Mouse (Mus musculus) neural tube, embryonic 14.5 days (tissue): ENCODE results near the gene Rnf152. TPM values are rescaled to one million over a fixed set of nuclear protein-coding genes. Genes with fewer than 3 reads are reported as not detected.

Source experiments
- ATAC-seq: fragments of 200-750 bp; cut with Nextera tagmentation; 2 replicates; pipeline ENCODE4 v1.8.0; 2017; ENCODE audit warnings: low read depth, mild to moderate bottlenecking, moderate TSS enrichment, moderate library complexity
- H3K27ac ChIP-seq: fragments of 300-500 bp; sonication (generic); 2 replicates; pipeline ENCODE4 v1.5.1; 2014; ENCODE audit warnings: low read depth, mild to moderate bottlenecking, control low read depth, low read length, moderate library complexity, mixed read lengths
- H3K27me3 ChIP-seq: fragments of 300-500 bp; sonication (generic); 2 replicates; pipeline ENCODE4 v1.6.1; 2014; ENCODE audit warnings: low read length; ENCODE audit not compliant: control insufficient read depth, insufficient read depth
- H3K36me3 ChIP-seq: fragments of 300-500 bp; sonication (generic); 2 replicates; pipeline ENCODE4 v1.6.1; 2014; ENCODE audit warnings: low read length, mixed read lengths; ENCODE audit not compliant: control insufficient read depth, insufficient read depth
- H3K4me1 ChIP-seq: fragments of 300-500 bp; sonication (generic); 2 replicates; pipeline ENCODE4 v1.6.1; 2014; ENCODE audit warnings: low read length; ENCODE audit not compliant: control insufficient read depth, insufficient read depth
- H3K4me2 ChIP-seq: fragments of 300-500 bp; sonication (generic); 2 replicates; pipeline ENCODE4 v1.6.1; 2014; ENCODE audit warnings: mild to moderate bottlenecking, low read depth, low read length, control low read depth
- H3K4me3 ChIP-seq: fragments of 300-500 bp; sonication (generic); 2 replicates; pipeline ENCODE4 v1.5.1; 2014; ENCODE audit warnings: low read depth, low read length, control low read depth, mixed read lengths
- H3K9ac ChIP-seq: fragments of 300-500 bp; sonication (generic); replicated peaks from 2 replicates; pipeline ENCODE4 v1.6.1; 2014; ENCODE audit warnings: low read depth, mild to moderate bottlenecking, control low read depth, low read length, mixed read lengths
- H3K9me3 ChIP-seq: fragments of 300-500 bp; sonication (generic); 2 replicates; pipeline ENCODE4 v1.6.1; 2016; ENCODE audit warnings: low read length; ENCODE audit not compliant: control insufficient read depth
- WGBS: fragments of 180-500 bp; shearing (Covaris S2); extraction: QIAGEN DNeasy Blood & Tissue Kit; methylation state at CpG from one replicate; pipeline ENCODE4 v1.1.7; 2014; 5-methylcytosine and 5-hydroxymethylcytosine counted together
- polyA plus RNA-seq: library from polyadenylated mRNA; unstranded; fragments of >200 nt; fragmentation: Nextera tagmentation; extraction: Ambion mirVana; gene quantifications from 2 replicates; pipeline ENCODE4 v1.2.1, GENCODE M21; 2014

Gene Rnf152
- 31.0 and 37.1 TPM in 2 replicates for polyA plus RNA-seq

DNA sequence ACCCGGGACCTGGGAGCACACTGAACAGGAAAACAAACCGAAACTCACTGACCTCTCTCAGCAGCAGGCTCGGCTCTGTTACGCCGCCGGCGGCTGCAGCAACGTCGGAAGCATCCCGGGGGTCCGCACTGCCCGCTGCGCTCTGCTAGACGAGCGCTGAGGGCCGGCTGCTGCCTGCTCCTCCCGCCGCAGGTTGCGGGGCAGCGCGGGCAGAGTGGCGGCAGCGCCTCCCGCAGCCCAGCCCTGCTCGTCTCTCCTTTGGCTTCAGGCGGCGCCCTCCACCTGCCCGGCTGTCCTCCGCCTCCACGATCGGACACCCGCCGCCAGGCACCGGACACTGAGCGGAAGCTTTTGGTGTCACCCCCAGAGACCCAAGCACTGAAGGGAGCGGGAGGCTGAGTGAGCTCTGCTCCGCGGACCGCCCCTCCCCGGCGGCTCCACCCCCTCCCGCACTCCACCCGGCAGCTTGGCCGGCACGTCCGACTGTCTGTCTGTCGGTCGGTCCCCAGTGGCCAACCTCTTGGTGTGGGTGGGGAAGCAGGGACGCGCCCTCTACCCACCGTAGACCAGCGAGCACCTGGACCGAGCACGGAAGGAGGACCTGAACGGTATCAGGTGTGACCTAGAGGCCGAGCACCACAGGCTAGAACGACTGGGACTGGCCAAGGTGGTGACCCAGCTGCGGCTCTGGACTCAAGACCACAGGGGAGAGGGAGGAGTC is at the start of gene Rnf152:
Rnf152 (minus strand) TSS at position 420 of the 721 bp plus-strand sequence.
- H3K27me3 ChIP-seq: no peaks in the 10 kb centered on the region
- peak within 1 kb of the TSS; percentile 73 for H3K4me2 ChIP-seq
- WGBS: 1% methylated on average over 57 of the region's 58 CpGs
- H3K4me3 ChIP-seq: peak within 1 kb of the TSS; percentile 84
- H3K9ac ChIP-seq: peak within 1 kb of the TSS; percentile 79
- peak within 1 kb of the TSS; percentile 83 for H3K27ac ChIP-seq
- no peaks in the 10 kb centered on the region for H3K36me3 ChIP-seq
- no peaks in the 10 kb centered on the region for H3K9me3 ChIP-seq
- no peaks in the 10 kb centered on the region; the same call in 1 of the 2 replicates for H3K4me1 ChIP-seq
- ATAC-seq: peak; percentile 81

DNA sequence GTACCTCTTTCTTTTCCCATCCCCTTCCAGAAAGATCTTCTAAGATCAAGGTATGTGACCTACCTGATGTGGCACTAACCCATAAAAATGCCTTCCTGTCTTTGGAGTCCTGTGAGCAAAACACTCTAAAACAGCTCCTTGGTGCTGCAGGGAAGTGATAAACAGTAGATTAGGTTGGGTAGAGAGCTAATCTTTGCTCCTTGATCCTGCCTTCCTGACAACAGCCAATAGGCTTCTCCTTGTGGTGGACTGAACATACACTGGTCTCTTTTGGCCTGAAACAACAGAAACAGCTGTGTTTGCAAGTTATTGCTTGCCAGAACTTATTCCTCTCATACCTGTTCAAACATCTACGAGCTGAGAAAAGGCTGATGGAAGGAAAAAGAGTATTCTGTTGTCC is 46.3 kb upstream of the Rnf152 start:
- Histone ChIP-seq H3K4me2 (no peak overlapping the region), H3K27ac (no peak overlapping the region), H3K4me1 (no peaks in the 10 kb centered on the region), H3K9me3 (no peaks in the 10 kb centered on the region), H3K4me3 (no peak overlapping the region), H3K9ac (no peak overlapping the region), H3K27me3 (no peaks in the 10 kb centered on the region), H3K36me3 (no peaks in the 10 kb centered on the region)
- no peak for ATAC-seq
- WGBS: 84% methylated on average over 1 of the region's 1 CpGs

DNA sequence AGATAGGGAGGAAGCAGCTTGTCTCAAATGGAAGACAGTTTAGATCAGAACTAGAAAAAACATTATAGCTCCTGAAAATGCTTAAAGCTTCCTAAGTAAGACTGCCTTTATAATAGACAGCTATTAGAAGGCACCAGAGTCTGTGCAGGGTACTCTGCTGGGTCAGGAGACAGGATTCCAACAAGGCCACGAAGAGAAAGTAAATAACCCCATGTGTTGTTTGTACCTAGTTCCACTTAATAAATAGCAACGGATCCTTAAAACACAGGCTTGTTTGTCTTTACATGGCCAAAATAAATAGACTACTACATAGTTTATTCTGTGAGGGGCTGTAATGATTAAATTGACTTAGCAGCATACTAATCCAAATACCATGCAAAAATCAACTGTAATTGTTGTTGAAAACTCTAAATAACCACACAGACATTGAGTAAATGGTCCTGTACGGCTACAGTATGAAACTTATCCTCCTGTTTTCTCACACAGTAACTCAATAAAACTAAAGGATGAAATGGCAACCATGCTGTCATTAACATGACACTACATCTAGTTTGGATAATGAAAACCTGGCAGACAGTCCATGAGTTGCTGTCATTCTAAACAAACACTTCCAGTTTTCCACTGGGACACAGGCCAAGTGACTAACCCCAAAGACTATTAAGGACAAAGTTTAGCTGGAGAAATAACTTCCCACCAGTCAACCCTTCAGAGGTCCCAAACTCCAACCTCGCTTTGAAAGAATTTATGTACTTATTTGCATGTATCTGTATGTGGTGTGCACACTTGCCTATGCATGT is 27.8 kb upstream of the Rnf152 start:
- Histone ChIP-seq H3K27ac (no peak overlapping the region), H3K4me2 (no peak overlapping the region), H3K4me3 (no peak overlapping the region), H3K9ac (no peak overlapping the region), H3K36me3 (no peaks in the 10 kb centered on the region), H3K9me3 (no peaks in the 10 kb centered on the region), H3K4me1 (no peaks in the 10 kb centered on the region), H3K27me3 (no peaks in the 10 kb centered on the region)
- no peak for ATAC-seq
- WGBS: 73% methylated on average over 4 of the region's 4 CpGs

DNA sequence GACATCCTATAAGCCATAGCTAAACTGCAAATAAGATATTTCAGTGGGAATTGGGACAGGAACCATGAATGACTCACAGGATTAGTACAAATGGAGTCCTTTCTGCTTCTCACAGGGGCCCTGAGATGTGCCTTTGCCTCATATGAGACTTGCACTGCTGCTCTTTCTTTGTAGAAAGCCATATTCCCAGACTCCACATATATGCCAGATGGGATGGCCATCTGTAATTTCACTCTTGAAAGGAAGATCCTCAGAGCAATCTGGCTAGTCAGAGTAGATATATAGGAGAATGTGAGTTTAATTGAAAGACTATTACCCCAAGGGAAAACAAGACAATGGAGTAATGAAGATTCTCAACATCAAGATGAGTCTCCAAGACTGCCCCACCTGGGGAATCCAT is 21.0 kb upstream of the Rnf152 start:
- H3K4me1 ChIP-seq: no peaks in the 10 kb centered on the region
- no peaks in the 10 kb centered on the region for H3K9me3 ChIP-seq
- no peak overlapping the region for H3K4me3 ChIP-seq
- no peaks in the 10 kb centered on the region for H3K36me3 ChIP-seq
- H3K4me2 ChIP-seq: no peak overlapping the region
- no peak for ATAC-seq
- H3K27me3 ChIP-seq: no peaks in the 10 kb centered on the region
- H3K9ac ChIP-seq: no peak overlapping the region
- no peak overlapping the region for H3K27ac ChIP-seq

DNA sequence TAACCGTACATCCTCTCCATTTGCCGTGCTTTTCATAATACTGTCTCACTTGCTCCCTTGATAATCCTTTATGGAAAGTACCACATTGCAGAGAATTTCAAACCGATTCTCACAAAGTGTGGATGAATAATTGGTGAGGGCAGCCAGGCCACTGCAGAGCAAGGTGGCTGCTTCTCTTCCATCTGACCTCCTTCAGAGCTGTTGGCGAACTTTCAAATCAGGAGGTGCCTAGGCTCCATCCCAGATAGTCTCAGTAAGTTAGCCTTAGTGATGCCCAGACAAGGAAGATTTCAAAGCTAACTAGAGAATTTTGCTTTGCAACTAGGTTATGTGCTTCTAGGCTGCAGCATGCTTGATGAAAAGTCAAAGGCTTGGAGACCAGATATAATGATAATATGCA is 18.1 kb upstream of the Rnf152 start:
- WGBS: 88% methylated on average over 4 of the region's 4 CpGs
- Histone ChIP-seq H3K4me2 (no peak overlapping the region), H3K9me3 (no peaks in the 10 kb centered on the region), H3K9ac (no peak overlapping the region), H3K27ac (no peak overlapping the region), H3K4me3 (no peak overlapping the region), H3K27me3 (no peaks in the 10 kb centered on the region), H3K36me3 (no peaks in the 10 kb centered on the region), H3K4me1 (no peaks in the 10 kb centered on the region)
- ATAC-seq: no peak

DNA sequence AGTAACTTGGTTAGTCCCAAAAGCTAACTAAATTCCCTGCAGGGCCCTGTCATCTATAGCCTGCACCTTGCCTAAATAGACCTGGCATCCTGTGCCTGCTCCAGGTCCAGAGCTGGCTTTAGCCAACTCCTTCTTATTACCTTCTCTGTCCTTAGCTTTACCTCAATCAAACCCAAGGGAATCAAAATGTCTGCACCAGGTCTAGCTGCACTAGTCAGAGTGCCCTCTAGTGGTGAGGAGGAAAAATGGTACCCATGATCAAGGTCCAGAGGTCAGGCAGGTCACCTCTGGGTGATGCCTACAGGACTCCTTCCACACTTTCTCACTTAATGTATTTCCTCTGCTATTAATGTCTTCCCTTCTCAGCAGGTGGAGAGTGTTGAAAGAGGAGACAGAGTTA is 6.2 kb upstream of the Rnf152 start:
- Histone ChIP-seq H3K9ac (no peak overlapping the region), H3K4me2 (no peak overlapping the region), H3K36me3 (no peaks in the 10 kb centered on the region), H3K27ac (no peak overlapping the region), H3K9me3 (no peaks in the 10 kb centered on the region), H3K4me1 (no peaks in the 10 kb centered on the region), H3K27me3 (no peaks in the 10 kb centered on the region), H3K4me3 (no peak overlapping the region)
- ATAC-seq: no peak

DNA sequence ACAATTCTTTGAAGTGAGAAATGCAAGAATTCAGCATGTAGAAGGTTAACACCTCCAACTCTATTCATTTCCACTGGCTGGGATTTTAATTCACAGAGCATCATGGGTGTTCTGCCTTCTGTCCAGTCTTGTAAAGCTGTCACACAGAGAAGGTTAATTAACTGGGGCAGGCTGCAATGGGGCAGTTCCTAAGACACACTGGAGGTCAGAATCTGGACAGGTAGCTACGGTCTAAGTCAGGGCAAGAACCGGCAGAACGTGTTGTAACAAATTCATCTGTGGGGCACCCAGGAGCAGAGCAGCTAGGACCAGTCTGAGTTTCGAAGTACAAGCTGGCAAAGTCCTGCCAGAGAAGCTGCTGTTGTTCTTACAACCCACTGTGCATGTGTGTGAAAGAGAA is 2.4 kb upstream of the Rnf152 start:
- H3K4me2 ChIP-seq: no peak overlapping the region
- H3K36me3 ChIP-seq: no peaks in the 10 kb centered on the region
- no peak for ATAC-seq
- 78% methylated on average over 4 of the region's 4 CpGs for WGBS
- no peak overlapping the region for H3K27ac ChIP-seq
- no peaks in the 10 kb centered on the region for H3K9me3 ChIP-seq
- H3K4me1 ChIP-seq: no peaks in the 10 kb centered on the region; the same call in 1 of the 2 replicates
- no peak overlapping the region for H3K9ac ChIP-seq
- H3K4me3 ChIP-seq: no peak overlapping the region
- no peaks in the 10 kb centered on the region for H3K27me3 ChIP-seq

DNA sequence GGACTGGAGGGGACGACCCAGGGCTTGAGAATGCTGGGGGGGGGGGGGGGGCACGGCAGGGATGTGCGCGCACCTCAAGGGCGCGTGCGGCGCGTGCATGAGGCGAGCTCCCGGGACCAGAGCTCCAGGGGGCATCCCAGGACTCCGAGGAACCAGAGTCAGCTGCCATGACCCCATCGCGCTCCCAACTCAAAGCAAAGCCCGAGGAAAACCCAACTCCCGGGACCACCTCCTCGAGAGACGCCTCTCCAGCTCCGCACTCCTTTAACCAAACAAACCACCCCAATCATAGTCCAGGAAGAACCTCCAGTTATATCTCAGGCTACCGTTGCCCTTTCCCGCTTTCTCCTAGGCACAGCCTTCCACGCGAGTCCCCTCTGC is 610 bp downstream of the Rnf152 start:
- no peaks in the 10 kb centered on the region for H3K36me3 ChIP-seq
- no peaks in the 10 kb centered on the region for H3K27me3 ChIP-seq
- no peaks in the 10 kb centered on the region for H3K9me3 ChIP-seq
- peak overlapping the region; percentile 73 for H3K4me2 ChIP-seq
- under 1% methylated on average over 16 of the region's 23 CpGs for WGBS
- ATAC-seq: peak; percentile 65
- H3K9ac ChIP-seq: peak overlapping the region; percentile 79
- peak overlapping the region; percentile 84 for H3K4me3 ChIP-seq
- no peaks in the 10 kb centered on the region; the same call in 1 of the 2 replicates for H3K4me1 ChIP-seq
- H3K27ac ChIP-seq: peak overlapping the region; percentile 83
